Mouse (Mus musculus): Measurements from ENCODE around the gene Erbin. TPM values are rescaled to one million over a fixed set of nuclear protein-coding genes. Genes with fewer than 3 reads are reported as not detected.
A peak's percentile ranks its signal among the peaks of the same experiment; 100 is the strongest.

Gene Erbin
- total RNA-seq (2014; fragmentation: Nextera tagmentation) (63.9 and 67.0 TPM in 2 replicates), total RNA-seq (2017) (83.1 and 89.0 TPM in 2 replicates)

DNA sequence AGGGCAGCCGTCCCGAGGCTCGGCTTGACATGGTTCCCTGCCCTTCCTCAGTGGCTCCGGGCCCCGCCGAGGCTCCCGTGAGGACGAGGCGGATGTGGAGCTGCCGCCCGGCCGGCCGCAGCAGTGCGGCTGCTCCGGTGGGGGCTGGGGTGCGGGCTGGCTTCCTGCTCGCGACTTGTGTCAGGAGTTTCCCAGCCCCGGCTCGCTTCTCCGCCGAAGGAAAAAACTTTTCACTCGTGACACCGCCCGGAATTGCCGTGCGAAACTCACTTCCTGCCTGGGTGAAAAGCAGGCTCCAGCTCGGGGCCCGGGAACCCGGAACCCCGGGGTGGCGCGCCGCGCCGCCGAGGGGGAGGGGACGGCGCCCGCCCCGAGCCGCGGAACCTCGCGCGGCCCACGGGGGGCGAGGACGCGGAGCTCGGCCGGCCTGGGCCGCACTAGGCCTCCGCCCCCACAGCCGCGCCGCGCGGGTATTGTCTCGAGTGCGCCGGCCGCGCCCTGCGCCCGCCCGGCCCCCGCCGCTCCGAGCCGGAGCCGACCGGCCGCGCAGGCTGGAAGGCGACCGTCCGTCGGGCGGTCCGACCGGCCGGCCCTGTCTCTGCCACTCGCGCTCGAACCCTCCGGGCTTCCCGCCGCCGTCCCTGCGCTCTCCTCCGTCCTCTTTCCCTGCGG is at the start of gene Erbin:
TSS of gene Erbin (minus strand) at position 254 of the 672 bp plus-strand sequence.
- ATAC-seq (replicated peaks; ENCODE audit: poor library complexity, severe bottlenecking): peak; percentile 59

DNA sequence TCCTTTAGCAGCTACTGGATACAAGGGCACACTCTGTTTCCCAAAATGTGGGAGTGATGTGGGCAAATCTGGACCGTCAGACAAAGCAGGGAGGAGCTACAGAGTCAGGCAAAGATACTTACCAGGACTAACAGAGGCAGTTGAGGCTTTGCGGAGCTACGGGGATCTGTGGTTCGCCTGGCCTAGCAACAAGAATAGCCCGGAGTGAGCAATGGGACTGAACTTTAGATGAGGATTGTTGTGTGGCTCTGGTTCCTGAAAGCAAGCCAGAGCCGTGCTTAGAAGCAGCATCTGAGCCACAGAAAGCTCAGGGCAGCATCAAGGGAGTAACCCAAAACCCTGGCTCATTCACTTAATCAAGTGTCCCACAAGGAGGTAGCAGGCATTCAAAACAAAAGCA is 49.6 kb upstream of the Erbin start:
- no peak for ATAC-seq (replicated peaks; ENCODE audit: poor library complexity, severe bottlenecking)

DNA sequence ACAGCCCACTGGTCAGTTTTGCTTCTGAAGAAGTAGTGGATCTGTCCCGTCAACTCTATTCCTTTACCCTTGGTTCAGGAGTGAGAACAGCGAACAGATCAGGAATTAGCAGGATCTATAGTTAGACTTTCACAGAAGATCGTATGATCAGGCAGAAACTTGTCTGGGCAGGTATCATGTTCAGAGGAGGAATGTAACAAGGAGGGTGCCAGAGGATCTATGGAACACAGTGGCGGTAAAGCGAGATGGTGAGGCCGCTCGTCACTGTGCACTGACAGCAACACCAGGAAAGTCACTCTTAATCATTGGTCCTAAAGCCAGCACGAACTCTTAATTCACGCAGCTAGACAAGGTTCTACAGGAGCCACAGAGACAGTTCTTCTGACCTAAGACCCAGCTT is 47.7 kb upstream of the Erbin start:
- ATAC-seq (replicated peaks; ENCODE audit: poor library complexity, severe bottlenecking): no peak

DNA sequence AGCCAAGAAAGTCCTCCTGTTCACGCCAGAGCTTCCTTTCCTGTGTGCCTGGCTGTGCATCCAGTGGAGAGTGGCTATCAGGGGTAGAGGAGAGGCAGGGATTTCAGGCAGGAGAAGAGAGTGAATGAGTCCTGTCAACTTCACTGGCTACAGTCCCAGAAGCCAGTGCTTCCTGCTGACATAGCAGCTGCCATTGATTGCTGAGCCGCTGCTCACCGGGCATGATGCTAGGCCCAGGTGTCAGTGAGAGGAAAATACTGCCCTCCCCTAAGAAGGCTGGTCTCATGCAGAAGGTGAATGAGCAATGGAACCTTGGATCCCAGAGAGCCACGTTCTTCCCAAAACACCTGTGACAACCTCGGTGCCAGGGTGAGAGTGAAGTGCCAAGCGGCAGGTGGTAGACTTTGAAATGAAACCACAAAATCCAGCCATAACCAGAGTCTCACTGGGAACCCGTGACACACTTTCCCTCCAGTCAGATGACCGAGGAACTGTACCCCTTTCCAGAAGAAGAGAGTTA is 46.4 kb upstream of the Erbin start:
- ATAC-seq (replicated peaks; ENCODE audit: poor library complexity, severe bottlenecking): no peak

DNA sequence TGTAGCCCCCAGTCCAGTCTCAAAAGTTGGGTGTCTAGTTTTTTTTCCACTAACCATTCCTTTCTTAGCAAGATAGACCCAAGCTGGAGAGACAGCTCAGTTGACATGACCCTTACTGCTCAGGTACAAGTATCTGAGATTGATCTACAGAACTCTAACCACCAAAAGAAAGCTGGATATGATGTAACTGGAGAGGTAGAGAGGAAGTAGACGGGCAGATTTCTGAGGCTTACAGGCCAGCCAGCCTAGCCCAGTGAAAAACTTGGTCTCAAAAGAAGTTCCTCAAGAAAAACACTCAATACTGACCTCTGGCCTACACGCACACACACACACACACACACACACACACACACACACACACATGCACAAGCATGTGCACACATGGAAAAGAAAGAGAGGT is 44.9 kb upstream of the Erbin start:
- peak; percentile 62 for ATAC-seq (replicated peaks; ENCODE audit: poor library complexity, severe bottlenecking)

DNA sequence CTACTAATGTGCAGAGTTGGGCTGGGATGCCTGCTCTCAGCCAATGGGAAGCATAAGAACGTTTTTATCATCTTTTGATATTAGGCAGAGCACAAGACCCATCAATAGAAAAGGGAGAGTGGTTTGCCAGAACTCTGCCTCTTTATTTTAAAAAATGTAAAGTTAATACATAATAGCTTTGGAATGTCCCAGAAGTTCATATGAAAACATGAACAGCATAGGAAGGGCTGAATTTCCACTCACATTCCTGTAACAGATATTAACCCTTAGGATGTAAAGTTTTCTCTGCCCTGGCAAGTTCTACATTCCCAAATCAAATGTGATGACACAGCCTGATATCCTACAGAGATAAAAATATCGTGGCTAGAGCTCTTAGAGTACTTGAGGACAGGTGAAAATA is 42.8 kb upstream of the Erbin start:
- ATAC-seq (replicated peaks; ENCODE audit: poor library complexity, severe bottlenecking): no peak

DNA sequence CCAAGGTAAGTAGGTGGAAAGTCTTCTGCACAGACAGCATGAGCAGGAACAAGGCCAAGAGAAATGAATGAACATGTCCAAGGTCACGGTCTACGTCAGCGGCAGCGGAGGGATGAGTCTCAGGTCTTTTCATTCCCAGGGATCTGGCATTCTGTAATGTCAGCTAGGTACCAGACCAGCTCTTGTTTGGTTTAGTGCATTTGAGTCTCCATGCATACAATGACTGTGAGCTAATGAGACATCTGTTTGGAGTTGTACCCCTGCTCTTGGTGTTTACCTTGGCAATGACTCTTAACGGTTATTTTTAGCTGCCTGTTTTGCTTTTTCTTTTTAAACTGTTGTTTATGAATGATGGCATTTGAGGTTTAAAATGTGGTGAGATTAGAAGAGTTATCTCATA is 39.5 kb upstream of the Erbin start:
- ATAC-seq (replicated peaks; ENCODE audit: poor library complexity, severe bottlenecking): no peak

DNA sequence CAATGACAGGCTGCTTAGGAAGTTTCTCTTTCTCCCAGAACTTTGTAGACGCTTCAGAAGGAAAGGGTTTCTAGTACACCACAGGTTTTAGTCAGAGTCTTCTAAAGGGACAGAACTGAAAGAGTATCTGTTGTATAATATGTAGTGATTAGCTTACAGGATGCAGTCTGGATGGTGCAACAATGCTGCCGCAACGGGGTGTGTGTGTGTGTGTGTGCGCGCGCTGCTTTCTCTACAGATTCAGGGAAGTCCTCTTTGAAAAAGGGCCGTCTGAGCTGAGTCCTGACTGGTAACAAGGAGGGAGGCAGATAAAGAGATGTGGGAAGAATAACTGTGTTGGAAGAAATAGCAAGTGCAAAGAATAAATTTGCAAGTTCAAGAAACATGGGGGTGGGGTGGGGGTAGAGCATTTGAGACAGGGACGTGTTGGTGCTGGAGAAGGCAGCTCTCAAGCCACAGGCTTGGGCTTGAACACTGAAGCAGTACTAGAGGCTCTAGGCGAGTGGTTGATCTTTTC is 38.4 kb upstream of the Erbin start:
- peak; percentile 95 for ATAC-seq (replicated peaks; ENCODE audit: poor library complexity, severe bottlenecking)

DNA sequence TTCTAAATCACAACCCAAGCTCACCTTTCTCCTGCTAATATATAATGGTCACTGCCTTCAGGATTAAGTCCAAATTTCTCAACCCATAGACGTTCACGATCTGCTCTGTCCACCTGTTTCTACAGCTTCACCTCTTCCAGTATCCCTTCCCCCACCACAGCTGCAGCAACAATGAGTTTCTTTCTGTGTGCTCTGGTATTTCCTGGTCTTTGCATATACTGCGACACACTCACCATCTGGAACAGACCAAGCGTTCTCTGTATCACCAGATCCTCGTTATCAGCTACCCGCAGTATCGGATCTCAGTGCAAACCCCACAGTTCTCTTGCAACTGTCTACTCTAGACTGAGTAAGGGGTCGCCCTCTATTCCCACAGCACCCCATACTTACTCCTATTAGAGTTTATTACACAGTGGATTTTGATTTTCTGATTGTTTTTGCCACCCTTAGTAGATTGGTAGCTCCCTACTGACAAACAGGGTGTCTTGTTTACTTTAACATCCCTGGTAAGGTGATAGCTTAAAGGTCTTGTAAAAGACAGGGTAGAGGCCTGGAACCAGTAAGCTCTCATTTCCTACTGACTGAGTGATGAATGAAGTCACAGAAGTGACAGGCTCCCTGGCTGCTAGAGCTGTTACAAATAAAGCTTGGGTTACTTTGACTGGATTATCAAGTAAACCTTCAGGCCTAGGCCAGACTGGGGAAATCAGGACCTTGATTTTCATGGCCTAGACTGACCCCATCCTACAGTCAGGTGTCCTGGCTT is 37.0 kb upstream of the Erbin start:
- ATAC-seq (replicated peaks; ENCODE audit: poor library complexity, severe bottlenecking): no peak

DNA sequence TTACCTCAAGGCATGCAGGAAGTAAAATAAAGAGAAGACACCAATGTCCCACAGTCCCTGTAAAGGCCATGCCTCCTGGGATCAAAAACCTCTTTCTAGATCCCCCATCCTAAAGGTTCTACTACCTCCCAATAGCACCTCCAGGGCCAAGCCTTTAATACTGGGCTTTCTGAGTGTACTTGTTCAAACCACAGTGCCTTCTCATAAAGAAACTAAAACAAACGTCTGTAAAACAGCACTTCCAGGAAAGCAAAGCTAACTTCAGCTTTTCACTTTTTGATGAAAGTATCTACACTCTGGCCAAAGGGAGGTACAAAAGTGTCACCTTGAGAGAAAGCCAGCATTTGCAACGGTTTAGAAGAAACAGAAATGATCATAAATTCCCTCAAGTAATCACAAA is 35.3 kb upstream of the Erbin start:
- ATAC-seq (replicated peaks; ENCODE audit: poor library complexity, severe bottlenecking): no peak

DNA sequence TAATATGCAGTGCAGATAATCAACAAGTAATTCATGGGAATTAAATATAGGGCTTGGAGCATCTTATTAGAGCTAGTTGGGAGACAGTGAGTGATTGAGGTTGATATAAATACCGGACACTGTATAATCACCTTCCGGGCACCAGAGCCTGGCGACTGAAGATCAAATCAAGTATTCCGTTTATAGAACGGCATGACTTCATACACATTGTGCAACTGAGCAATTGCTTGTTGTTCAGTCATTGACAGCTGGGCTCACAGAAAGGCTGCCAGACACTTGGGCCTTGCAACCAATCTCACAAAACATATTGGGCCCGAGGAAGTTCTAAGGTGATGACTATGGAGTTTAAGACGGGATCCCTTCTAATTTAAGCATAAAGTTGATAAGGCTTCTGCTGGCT is 31.1 kb upstream of the Erbin start:
- ATAC-seq (replicated peaks; ENCODE audit: poor library complexity, severe bottlenecking): no peak

DNA sequence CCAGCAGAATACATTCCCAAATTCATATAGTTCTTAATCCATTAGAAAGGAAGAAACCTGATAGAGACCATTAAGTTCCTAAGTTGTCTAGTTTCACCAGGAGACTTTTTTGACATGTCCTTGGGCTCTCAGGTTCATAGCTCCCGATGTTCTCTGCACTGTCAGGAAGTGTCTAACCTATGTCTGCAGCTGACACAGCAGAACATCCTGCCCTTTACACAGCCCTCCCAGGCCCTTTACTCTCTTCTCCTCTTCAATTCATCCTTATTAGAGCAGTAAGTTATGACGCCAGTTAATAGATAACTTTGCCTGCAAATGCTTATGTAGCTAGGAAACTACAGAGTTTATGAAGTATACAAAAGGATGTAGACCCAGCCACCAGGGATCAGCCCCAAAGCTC is 20.5 kb upstream of the Erbin start:
- ATAC-seq (replicated peaks; ENCODE audit: poor library complexity, severe bottlenecking): no peak

DNA sequence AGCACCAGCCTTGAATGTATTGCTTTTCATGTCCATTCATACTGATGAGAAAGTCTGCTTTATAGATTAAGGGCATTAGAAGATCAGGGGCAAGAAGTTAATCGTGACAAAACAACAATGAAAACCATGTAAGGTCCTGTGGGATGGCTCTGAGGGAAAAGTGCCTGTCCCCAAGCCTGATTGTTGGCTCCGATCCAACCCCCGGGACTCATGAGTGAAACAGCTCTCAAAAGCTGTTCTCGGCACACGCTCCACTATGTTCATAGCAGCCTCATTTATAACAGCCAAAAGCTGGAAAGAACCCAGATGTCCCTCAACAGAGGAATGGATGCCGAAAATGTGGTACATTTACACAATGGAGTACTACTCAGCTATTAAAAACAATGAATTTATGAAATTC is 4.3 kb upstream of the Erbin start:
- ATAC-seq (replicated peaks; ENCODE audit: poor library complexity, severe bottlenecking): no peak

DNA sequence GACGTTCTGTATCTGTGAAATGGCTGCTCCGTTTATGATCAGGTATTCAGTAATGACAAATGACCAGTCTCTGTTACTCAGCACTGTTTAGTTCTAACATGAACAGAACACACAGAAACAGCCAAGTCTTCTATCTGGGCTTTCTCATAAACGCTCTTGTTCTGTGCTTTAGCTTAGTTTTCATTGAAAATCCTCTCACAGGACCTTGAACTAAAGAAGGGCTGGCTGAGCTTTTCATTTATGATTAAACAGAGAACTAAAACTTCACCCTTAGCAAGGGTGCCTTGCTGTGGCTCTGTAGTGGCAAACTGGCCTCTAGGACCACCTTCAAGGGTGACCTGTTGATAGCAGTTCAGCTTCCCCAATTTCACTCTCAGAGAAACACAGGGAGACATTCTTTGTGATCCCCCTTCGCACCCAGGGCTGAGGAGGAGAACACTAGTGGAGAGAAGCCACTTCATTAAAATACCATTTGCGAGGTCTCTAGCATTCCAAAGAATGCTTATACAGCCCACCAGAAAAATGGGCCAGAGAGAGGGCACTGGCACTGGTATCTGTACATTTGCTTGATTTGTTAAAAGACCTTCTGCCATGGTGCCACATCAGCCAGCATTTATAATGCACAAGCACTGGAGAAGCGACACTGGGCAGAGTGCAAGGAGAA is 3.2 kb upstream of the Erbin start:
- ATAC-seq (replicated peaks; ENCODE audit: poor library complexity, severe bottlenecking): no peak

DNA sequence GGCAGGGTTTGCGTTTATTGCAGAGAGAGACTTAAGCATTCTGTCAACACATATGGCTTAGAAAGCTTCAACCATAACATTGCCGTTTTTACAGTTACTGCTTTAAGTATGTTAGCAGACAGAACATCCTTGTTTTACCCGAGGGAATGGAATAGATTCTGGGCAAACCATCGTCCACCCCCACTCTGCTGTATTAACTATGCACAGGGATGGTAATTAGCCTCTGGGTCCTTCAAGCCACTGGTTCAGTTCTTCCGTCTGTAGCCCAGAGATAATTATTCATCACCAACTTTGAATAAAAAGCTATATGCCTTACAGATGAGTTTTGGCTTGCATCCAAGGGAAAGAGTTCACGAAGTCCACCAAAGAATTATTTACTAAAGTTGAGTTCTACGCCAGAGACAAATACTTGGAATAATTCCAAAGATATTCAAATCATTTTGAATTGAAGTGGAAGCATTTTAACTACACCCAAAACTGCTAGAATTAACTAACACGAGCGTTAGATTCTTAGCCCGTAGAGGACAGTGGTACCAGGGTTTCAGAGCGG is 1.6 kb upstream of the Erbin start:
- ATAC-seq (replicated peaks; ENCODE audit: poor library complexity, severe bottlenecking): no peak

DNA sequence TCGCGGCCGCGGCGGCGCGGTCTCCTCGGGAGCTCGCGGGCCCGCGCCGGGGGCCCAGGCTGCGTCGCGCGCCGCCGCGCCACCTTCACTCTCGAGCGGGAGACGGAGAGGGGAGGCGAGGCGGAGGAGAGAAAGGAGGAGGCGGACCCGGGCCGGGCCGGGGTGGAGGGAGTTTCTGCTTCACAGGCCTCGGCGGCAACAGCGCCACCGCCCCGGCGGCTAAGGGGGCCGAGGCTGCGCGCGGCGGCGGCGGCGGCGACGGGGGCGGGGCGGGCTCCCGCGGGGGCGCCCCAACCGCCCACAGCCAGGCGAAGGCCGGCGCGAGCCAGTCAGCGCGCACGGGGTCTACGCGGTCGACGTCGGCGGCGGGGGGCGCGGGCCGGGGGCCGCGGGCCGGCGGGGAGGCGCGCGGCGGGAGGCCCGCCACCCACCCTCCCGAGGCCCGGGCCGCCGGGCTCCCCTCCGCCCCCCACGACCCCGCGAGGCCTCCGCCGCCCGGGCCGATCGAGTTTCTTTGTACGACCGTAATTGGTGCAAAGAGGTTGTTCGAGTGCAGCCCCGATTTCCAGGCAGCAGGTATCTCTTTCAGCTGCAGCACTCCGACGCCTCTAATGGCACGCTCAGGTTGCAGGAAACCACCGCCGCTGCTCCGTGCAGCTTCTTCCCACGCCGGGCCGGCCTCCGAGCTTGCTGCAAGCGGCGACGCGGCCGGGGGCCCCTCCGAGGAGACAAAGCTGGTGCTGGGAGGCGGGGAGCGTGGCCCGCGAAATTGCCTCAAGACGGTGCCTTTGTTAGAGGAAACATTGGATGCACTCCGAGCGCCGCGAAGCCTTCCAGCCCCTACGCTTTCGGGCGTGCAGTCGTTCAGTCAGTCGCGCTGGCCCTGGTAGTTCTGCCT is 868 bp upstream of the Erbin start:
- ATAC-seq (replicated peaks; ENCODE audit: poor library complexity, severe bottlenecking): peak; percentile 57

DNA sequence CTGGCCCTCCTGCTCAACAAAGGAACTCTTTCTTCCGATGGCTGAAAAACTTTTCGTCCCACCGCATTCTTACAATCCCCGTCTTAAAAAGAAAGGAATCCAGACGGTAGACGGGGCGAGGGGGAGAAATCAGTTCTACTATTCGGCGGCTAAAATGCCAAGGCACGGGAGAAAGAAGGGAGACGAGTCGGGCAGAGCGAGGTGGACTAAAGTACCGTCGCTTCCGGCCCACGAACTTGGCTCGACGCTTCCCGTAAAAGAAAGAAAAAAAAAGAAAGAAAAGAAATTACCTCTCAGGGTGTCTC is 406 bp downstream of the Erbin start:
- ATAC-seq (replicated peaks; ENCODE audit: poor library complexity, severe bottlenecking): no peak

DNA sequence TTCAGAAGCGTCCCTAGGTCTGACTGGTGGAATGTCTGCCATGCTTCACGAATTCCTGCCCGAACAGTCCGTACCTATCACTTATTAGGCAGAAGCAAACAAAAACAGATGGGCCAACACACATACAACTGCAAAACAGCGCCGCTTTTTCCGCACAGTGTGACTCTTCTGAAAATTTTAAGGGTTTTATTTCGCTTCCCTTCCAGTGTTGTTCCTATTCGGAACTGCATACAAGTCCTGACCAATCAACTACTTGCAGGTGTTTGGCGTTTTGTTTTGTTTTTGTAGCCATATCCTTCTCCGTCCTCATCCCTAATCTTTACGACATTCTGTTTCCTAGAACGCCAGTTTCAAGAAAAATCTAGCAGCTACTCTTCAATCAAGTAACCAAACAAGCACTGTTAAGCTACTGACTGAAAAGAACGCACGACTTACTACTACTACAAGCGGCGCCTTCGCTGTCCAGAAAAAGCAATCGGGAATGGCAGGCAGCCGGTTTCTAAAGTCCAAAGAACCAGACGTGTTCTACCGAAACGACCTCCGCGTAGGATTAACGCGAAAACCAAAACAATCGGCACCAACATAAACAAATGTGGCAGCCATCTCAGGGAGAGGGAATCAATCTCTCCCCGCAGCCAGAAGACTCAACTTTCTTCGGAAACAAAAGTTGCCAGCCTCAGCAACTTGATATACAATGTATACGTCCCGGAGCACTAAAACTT is 919 bp downstream of the Erbin start:
- peak; percentile 28 for ATAC-seq (replicated peaks; ENCODE audit: poor library complexity, severe bottlenecking)

DNA sequence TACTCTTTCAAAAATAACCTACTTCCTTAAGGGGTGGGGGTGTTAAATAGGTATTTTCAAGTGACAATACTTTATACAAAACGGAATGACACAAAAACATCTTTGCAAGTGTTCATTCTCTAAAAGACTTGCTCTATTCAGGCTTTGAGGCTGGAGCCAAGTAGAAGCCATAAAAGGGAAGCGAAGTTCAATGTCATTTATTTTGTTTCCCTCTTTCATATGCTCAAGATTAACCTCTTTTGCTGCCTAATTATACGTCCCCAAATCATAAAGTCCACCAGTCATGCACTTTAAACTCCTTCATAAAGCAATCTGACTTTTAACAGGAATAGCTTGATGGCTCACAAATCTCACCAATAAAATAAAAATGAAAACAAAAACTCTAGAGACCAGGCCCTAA is 1.9 kb downstream of the Erbin start:
- no peak for ATAC-seq (replicated peaks; ENCODE audit: poor library complexity, severe bottlenecking)
